Mouse (Mus musculus) CH12.LX (cell line): Measurements from ENCODE around the gene Sergef. TPM values are rescaled to one million over a fixed set of nuclear protein-coding genes. Genes with fewer than 3 reads are reported as not detected.

Experiments
- DNase-seq: peaks from one replicate; pipeline ENCODE4 v3.0.0-alpha.2; 2013; ENCODE audit errors: extremely low read depth
- H3K27ac ChIP-seq: 2 replicates; pipeline ENCODE4 v1.5.1; 2012; ENCODE audit warnings: low read depth, mild to moderate bottlenecking, control low read depth, moderate library complexity; ENCODE audit not compliant: insufficient read depth
- H3K27me3 ChIP-seq: replicated peaks from 2 replicates; pipeline ENCODE3; 2012; ENCODE audit warnings: inconsistent platforms
- H3K36me3 ChIP-seq, 2 experiments: replicated peaks in 1 of 2; 2 replicates each; pipeline versions ENCODE3 to v1.6.1; 2012; ENCODE audit warnings: inconsistent platforms in 1 of 2, low read length in 1 of 2, mild to moderate bottlenecking in 1 of 2, mixed read lengths in 1 of 2, moderate library complexity in 1 of 2; ENCODE audit not compliant: control insufficient read depth in 1 of 2, insufficient read depth in 1 of 2
- H3K4me1 ChIP-seq, 2 experiments: 2 replicates each; pipeline ENCODE4 v1.6.1; 2012; ENCODE audit warnings: inconsistent platforms in 1 of 2, moderate library complexity in 1 of 2; ENCODE audit not compliant: insufficient read depth in 2 of 2, control insufficient read depth in 1 of 2
- H3K4me2 ChIP-seq: 2 replicates; pipeline ENCODE4 v1.6.1; 2012; ENCODE audit warnings: low read depth, mild to moderate bottlenecking, control low read depth; ENCODE audit not compliant: poor library complexity, insufficient read depth, severe bottlenecking
- H3K4me3 ChIP-seq, 3 experiments: fragments of 150-350 bp in 1 of 3; sonication (generic) in 1 of 3; replicated peaks in 1 of 3; 2 replicates each; pipeline versions ENCODE3 to v1.5.1; 2011 to 2012; ENCODE audit warnings: low read depth in 2 of 3, low read length in 2 of 3, mild to moderate bottlenecking in 2 of 3, moderate library complexity in 2 of 3, control low read depth in 1 of 3, improper control_type of control experiment in 1 of 3, inconsistent platforms in 1 of 3, mixed read lengths in 1 of 3; ENCODE audit not compliant: poor library complexity in 1 of 3
- H3K79me2 ChIP-seq: replicated peaks from 2 replicates; pipeline ENCODE4 v1.6.1; 2012; ENCODE audit warnings: mild to moderate bottlenecking, moderate library complexity; ENCODE audit not compliant: control insufficient read depth, poor library complexity, insufficient read depth, severe bottlenecking; ENCODE audit errors: extremely low read depth
- H3K9ac ChIP-seq: 2 replicates; pipeline ENCODE4 v1.6.1; 2012; ENCODE audit warnings: low read depth, mild to moderate bottlenecking, control low read depth, moderate library complexity; ENCODE audit not compliant: insufficient read depth
- H3K9me3 ChIP-seq: replicated peaks from 2 replicates; pipeline ENCODE3; 2012; ENCODE audit warnings: low read length, inconsistent platforms, mixed read lengths
- CHD1 ChIP-seq: IDR thresholded peaks from 2 replicates; pipeline ENCODE4 v1.6.1; 2012; ENCODE audit warnings: low read depth, low read length, improper control_type of control experiment, inconsistent platforms
- CHD2 ChIP-seq: IDR thresholded peaks from 2 replicates; pipeline ENCODE4 v1.6.1; 2011; ENCODE audit warnings: low read length, improper control_type of control experiment
- EP300 ChIP-seq: IDR thresholded peaks from 2 replicates; pipeline ENCODE4 v1.6.1; 2011; ENCODE audit warnings: low read length, improper control_type of control experiment
- GABPA ChIP-seq: IDR thresholded peaks from 2 replicates; pipeline ENCODE4 v1.6.1; 2012; ENCODE audit warnings: low read depth, low read length, improper control_type of control experiment, inconsistent platforms; ENCODE audit not compliant: insufficient replicate concordance
- HCFC1 ChIP-seq: IDR thresholded peaks from 2 replicates; pipeline ENCODE4 v1.6.1; 2012; ENCODE audit warnings: low read depth, mild to moderate bottlenecking, inconsistent platforms, low read length, improper control_type of control experiment
- IRF4 ChIP-seq: IDR thresholded peaks from 2 replicates; pipeline ENCODE4 v1.6.1; 2014; ENCODE audit warnings: low read depth, mild to moderate bottlenecking, inconsistent platforms, low read length, improper control_type of control experiment
- JUN ChIP-seq: IDR thresholded peaks from 2 replicates; pipeline ENCODE4 v1.6.1; 2011; ENCODE audit warnings: low read depth, mild to moderate bottlenecking, low read length, improper control_type of control experiment, moderate library complexity; ENCODE audit not compliant: insufficient read depth
- JUND ChIP-seq: conservative IDR thresholded peaks from 2 replicates; pipeline ENCODE4 v1.6.1; 2011; ENCODE audit warnings: low read depth, low read length, improper control_type of control experiment
- MAFK ChIP-seq: IDR thresholded peaks from 2 replicates; pipeline ENCODE4 v1.6.1; 2011; ENCODE audit warnings: low read length, improper control_type of control experiment; ENCODE audit not compliant: insufficient replicate concordance
- MAX ChIP-seq: IDR thresholded peaks from 2 replicates; pipeline ENCODE4 v1.6.1; 2011; ENCODE audit warnings: low read length, improper control_type of control experiment
- MAZ ChIP-seq: IDR thresholded peaks from 2 replicates; pipeline ENCODE4 v1.6.1; 2012; ENCODE audit warnings: low read depth, mild to moderate bottlenecking, inconsistent platforms, low read length, improper control_type of control experiment, moderate library complexity
- PAX5 ChIP-seq: IDR thresholded peaks from 2 replicates; pipeline ENCODE4 v1.6.1; 2012; ENCODE audit warnings: low read length, inconsistent platforms, mixed read lengths
- TBP ChIP-seq: conservative IDR thresholded peaks from 2 replicates; pipeline ENCODE4 v1.6.1; 2011; ENCODE audit warnings: low read depth, low read length, improper control_type of control experiment
- UBTF ChIP-seq: IDR thresholded peaks from 2 replicates; pipeline ENCODE4 v1.6.1; 2012; ENCODE audit warnings: low read depth, mild to moderate bottlenecking, inconsistent platforms, low read length, improper control_type of control experiment, moderate library complexity
- USF1 ChIP-seq: IDR thresholded peaks from 2 replicates; pipeline ENCODE4 v1.6.1; 2014; ENCODE audit warnings: low read depth, mild to moderate bottlenecking, inconsistent platforms, low read length, improper control_type of control experiment
- USF2 ChIP-seq: conservative IDR thresholded peaks from 2 replicates; pipeline ENCODE4 v1.6.1; 2011; ENCODE audit warnings: low read depth, low read length, improper control_type of control experiment
- ZC3H11A ChIP-seq: IDR thresholded peaks from 2 replicates; pipeline ENCODE4 v1.6.1; 2012; ENCODE audit warnings: low read depth, mild to moderate bottlenecking, inconsistent platforms, low read length, improper control_type of control experiment
- ZKSCAN1 ChIP-seq: IDR thresholded peaks from 2 replicates; pipeline ENCODE4 v1.6.1; 2012; ENCODE audit warnings: low read depth, inconsistent platforms, low read length, improper control_type of control experiment, borderline replicate concordance
- ZMIZ1 ChIP-seq: IDR thresholded peaks from 2 replicates; pipeline ENCODE4 v1.6.1; 2012; ENCODE audit warnings: low read depth, mild to moderate bottlenecking, inconsistent platforms, low read length, improper control_type of control experiment
- dilution Hi-C: fragments of 300-500 bp; cut with MboI; formaldehyde crosslinking; loops from 2 replicates; pipeline ENCODE4 v1.14.3; 2020; ENCODE audit warnings: low sequenced_read_pairs; ENCODE audit not compliant: extremely low pct_unique_long_range_greater_than_20kb, extremely low pct_ligation_motif_present
- in situ Hi-C: fragments of 300-500 bp; cut with MboI; formaldehyde crosslinking; loops from 3 replicates; pipeline ENCODE4 v1.14.3; 2019; ENCODE audit warnings: low sequenced_read_pairs, low pct_ligation_motif_present, low pct_unique_long_range_greater_than_20kb, mixed read lengths
- polyA plus RNA-seq: library from polyadenylated mRNA; unstranded; fragments of >175 nt; gene quantifications from 2 replicates; pipeline ENCODE4 v1.2.1, GENCODE M21; 2012; ENCODE audit warnings: low read depth; ENCODE audit not compliant: insufficient read length
- total RNA-seq, 2 experiments: library from RNA; depleted of rRNA; stranded (reverse); fragments of 300-350 nt in 1 of 2; fragments of >200 nt in 1 of 2; gene quantifications; 2 replicates each; pipeline ENCODE4 v1.2.3; 2012 to 2014

Gene Sergef
- total and polyA plus RNA-seq, 3 experiments, result 13.0 to 18.0 (median 14.1) TPM

- in situ Hi-C loops, result no loop called here
- no peaks in the 10 kb centered on the region for H3K27me3 ChIP-seq
Observed at GRCm38 (mm10) chr7:46415818-46416425, 223.7 kb downstream of the Sergef start.

GRCm38 (mm10) chr7:46413959-46414725 lies 225.5 kb downstream of the Sergef start:
- DNase-seq, result no peak
- H3K27me3 ChIP-seq, result no peaks in the 10 kb centered on the region
- in situ Hi-C loops (no loop called here), dilution Hi-C loops (no loop called here)
- H3K4me1 ChIP-seq, result peaks cover 5 to 15% of the 10 kb centered on the region in 2 experiments; a peak in 3 of 4 replicates
- H3K79me2 ChIP-seq, result no peaks in the 10 kb centered on the region
- no peaks in the 10 kb centered on the region for H3K9me3 ChIP-seq
- TF ChIP-seq CHD1, result no peak
- no peak for TF ChIP-seq IRF4
- TF ChIP-seq USF2, result no peak
- no peak for TF ChIP-seq ZKSCAN1
- TF ChIP-seq ZC3H11A, result no peak
- no peak for TF ChIP-seq EP300
- no peak for TF ChIP-seq MAX
- TF ChIP-seq GABPA, result no peak
- no peak for TF ChIP-seq PAX5
- H3K27ac ChIP-seq, result no peak overlapping the region
- no peak overlapping the region for H3K4me3 ChIP-seq
- H3K9ac ChIP-seq, result no peak overlapping the region
- no peaks in the 10 kb centered on the region for H3K36me3 ChIP-seq
- no peak overlapping the region for H3K4me2 ChIP-seq

More at GRCm38 (mm10) chr7:46415818-46416425, 223.7 kb downstream of the Sergef start:
- TF ChIP-seq ZMIZ1 (no peak), USF2 (no peak)
- H3K4me2 ChIP-seq, result no peak overlapping the region
- no peak overlapping the region for H3K9ac ChIP-seq
- dilution Hi-C loops, result no loop called here
- H3K4me1 ChIP-seq, result 0 out of 4 replicates have a peak, but pooled peaks cover 0 to 4% of the 10 kb centered on the region in 2 experiments
- no peaks in the 10 kb centered on the region for H3K9me3 ChIP-seq
- no peak for DNase-seq
- H3K27ac ChIP-seq, result no peak overlapping the region
- no peaks in the 10 kb centered on the region for H3K36me3 ChIP-seq
- no peak overlapping the region for H3K4me3 ChIP-seq
- H3K79me2 ChIP-seq, result no peaks in the 10 kb centered on the region

- H3K4me2 ChIP-seq, result no peak overlapping the region
- in situ Hi-C loops, result no loop called here
Observed at GRCm38 (mm10) chr7:46412823-46413222, 226.8 kb downstream of the Sergef start.

More at GRCm38 (mm10) chr7:46412823-46413222, 226.8 kb downstream of the Sergef start:
- Histone ChIP-seq H3K4me1 (peaks cover 12 to 24% of the 10 kb centered on the region in 2 experiments), H3K9ac (no peak overlapping the region), H3K27ac (no peak overlapping the region), H3K27me3 (no peaks in the 10 kb centered on the region), H3K36me3 (no peaks in the 10 kb centered on the region), H3K9me3 (no peaks in the 10 kb centered on the region), H3K79me2 (no peaks in the 10 kb centered on the region), H3K4me3 (no peak overlapping the region)
- no peak for DNase-seq
- TF ChIP-seq JUN (no peak), CHD1 (no peak), USF1 (no peak), CHD2 (no peak), ZKSCAN1 (no peak), UBTF (no peak), HCFC1 (no peak), MAZ (no peak), USF2 (no peak), GABPA (no peak), MAFK (no peak), JUND (no peak), MAX (no peak), TBP (no peak)
- dilution Hi-C loops, result no loop called here
